Mouse (Mus musculus): Measurements from ENCODE around the gene Pomc. TPM values are rescaled to one million over a fixed set of nuclear protein-coding genes. Genes with fewer than 3 reads are reported as not detected.

Gene Pomc
- 3.2 and 4.5 TPM in 2 replicates for polyA plus RNA-seq (2015; fragmentation: Nextera tagmentation; extraction: Ambion mirVana)

DNA sequence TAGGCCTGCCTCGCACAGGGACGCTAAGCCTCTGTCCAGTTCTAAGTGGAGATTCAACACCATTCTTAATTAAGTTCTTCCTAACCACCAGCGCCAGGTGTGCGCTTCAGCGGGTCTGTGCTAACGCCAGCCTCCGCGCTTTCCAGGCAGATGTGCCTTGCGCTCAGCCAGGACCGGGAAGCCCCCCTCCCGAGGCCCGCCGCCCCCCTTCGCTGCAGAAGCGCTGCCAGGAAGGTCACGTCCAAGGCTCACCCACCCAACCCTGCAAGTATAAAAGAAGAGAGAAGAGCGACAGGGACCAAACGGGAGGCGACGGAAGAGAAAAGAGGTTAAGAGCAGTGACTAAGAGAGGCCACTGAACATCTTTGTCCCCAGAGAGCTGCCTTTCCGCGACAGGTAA is at the start of gene Pomc:
TSS of gene Pomc (plus strand) at position 301 of the 400 bp plus-strand sequence.
- Histone ChIP-seq H3K4me3 (no peak within 1 kb of the TSS), H3K4me1 (0 out of 2 replicates have a peak, but pooled peaks cover 3% of the 10 kb centered on the region), H3K4me2 (replicated peaks) (no peak within 1 kb of the TSS), H3K27me3 (peaks cover 26% of the 10 kb centered on the region), H3K27ac (no peak within 1 kb of the TSS), H3K9ac (no peak within 1 kb of the TSS), H3K36me3 (no peaks in the 10 kb centered on the region), H3K9me3 (no peaks in the 10 kb centered on the region)
- ATAC-seq (ENCODE audit: low FRiP score, low read depth): no peak
- 24% methylated on average over 22 of the region's 22 CpGs for WGBS

GRCm38 (mm10) chr12:3905436-3905835 is 49.3 kb upstream of the Pomc start:
- 91% methylated on average over 9 of the region's 9 CpGs for WGBS
- Histone ChIP-seq H3K4me2 (replicated peaks) (no peak overlapping the region), H3K4me3 (no peak overlapping the region), H3K9ac (no peak overlapping the region), H3K27me3 (no peaks in the 10 kb centered on the region), H3K36me3 (peaks cover 94% of the 10 kb centered on the region), H3K9me3 (no peaks in the 10 kb centered on the region), H3K4me1 (0 out of 2 replicates have a peak, but pooled peaks cover 3% of the 10 kb centered on the region), H3K27ac (no peak overlapping the region)
- ATAC-seq (ENCODE audit: low FRiP score, low read depth): no peak

- Histone ChIP-seq H3K4me1 (0 out of 2 replicates have a peak, but pooled peaks cover 3% of the 10 kb centered on the region), H3K36me3 (peaks cover 97% of the 10 kb centered on the region), H3K4me3 (no peak overlapping the region), H3K9me3 (no peaks in the 10 kb centered on the region), H3K27me3 (no peaks in the 10 kb centered on the region), H3K9ac (no peak overlapping the region), H3K27ac (no peak overlapping the region), H3K4me2 (replicated peaks) (no peak overlapping the region)
- ATAC-seq (ENCODE audit: low FRiP score, low read depth): no peak
These were observed 48.4 kb upstream of the Pomc start for GRCm38 (mm10) chr12:3906308-3906707.

- H3K4me3 ChIP-seq: no peak overlapping the region
- no peaks in the 10 kb centered on the region for H3K27me3 ChIP-seq
- 80% methylated on average over 4 of the region's 4 CpGs for WGBS
- H3K27ac ChIP-seq: no peak overlapping the region
- H3K9me3 ChIP-seq: no peaks in the 10 kb centered on the region
- no peak overlapping the region for H3K4me2 ChIP-seq (replicated peaks)
- H3K9ac ChIP-seq: no peak overlapping the region
- ATAC-seq (ENCODE audit: low FRiP score, low read depth): no peak
- peaks cover 96% of the 10 kb centered on the region for H3K36me3 ChIP-seq
- H3K4me1 ChIP-seq: 0 out of 2 replicates have a peak, but pooled peaks cover 3% of the 10 kb centered on the region
These were observed 47.7 kb upstream of the Pomc start for GRCm38 (mm10) chr12:3907008-3907407.

DNA sequence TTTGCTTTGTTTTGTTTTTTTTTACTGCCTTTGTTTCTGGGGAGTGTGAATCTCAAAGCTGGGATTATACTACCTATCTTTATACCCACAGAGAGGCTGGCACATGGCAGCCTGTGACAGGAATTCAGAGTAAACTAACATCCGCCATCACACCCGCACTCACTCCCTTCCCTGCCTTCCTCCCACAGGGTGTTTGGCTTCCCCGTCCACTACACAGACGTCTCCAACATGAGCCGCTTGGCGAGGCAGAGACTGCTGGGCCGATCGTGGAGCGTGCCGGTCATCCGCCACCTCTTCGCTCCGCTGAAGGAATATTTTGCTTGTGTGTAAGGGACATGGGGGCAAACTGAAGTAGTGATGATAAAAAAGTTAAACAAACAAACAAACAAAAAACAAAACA is 47.3 kb upstream of the Pomc start:
- Histone ChIP-seq H3K36me3 (peaks cover 96% of the 10 kb centered on the region), H3K27me3 (no peaks in the 10 kb centered on the region), H3K4me1 (0 out of 2 replicates have a peak, but pooled peaks cover 3% of the 10 kb centered on the region), H3K9ac (no peak overlapping the region), H3K27ac (no peak overlapping the region), H3K4me2 (replicated peaks) (no peak overlapping the region), H3K4me3 (no peak overlapping the region), H3K9me3 (no peaks in the 10 kb centered on the region)
- WGBS: 86% methylated on average over 13 of the region's 13 CpGs
- no peak for ATAC-seq (ENCODE audit: low FRiP score, low read depth)

DNA sequence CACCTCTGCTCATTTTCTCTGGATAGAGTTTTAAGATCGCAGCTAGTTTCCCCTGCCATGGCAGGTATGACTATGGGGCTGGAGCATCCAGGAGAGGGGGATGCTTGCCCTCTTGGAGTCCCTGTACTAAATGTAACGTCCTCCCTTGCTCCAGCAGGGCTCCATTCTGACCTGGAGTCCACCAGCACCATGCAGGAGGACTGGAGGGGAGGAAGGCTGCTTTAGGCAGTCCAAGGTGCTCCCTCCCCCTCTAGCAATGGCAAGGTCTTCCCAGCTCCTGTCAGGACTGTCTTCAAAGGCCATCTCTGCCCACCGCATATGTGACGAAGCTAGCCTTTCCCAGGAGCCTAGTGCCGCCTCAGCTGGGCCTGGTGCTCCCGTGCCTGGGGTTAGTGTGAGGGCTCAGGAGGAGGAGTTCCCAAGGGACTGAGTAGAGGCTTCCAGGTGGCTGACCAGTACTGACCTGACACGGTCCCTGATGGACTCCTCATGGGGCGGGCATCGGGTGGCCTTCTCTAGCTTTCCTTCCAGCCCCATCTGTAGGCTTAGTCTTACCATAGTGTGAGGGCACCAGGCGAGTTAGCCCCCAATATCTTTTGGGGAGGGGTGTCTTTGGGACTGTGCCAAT is 44.2 kb upstream of the Pomc start:
- peak; percentile 24; the same call in 1 of the 2 replicates for ATAC-seq (ENCODE audit: low FRiP score, low read depth)
- no peak overlapping the region for H3K4me3 ChIP-seq
- H3K4me1 ChIP-seq: 0 out of 2 replicates have a peak, but pooled peaks cover 3% of the 10 kb centered on the region
- H3K27me3 ChIP-seq: no peaks in the 10 kb centered on the region
- H3K9ac ChIP-seq: no peak overlapping the region
- no peaks in the 10 kb centered on the region for H3K9me3 ChIP-seq
- H3K36me3 ChIP-seq: peaks cover 85% of the 10 kb centered on the region
- H3K27ac ChIP-seq: no peak overlapping the region
- H3K4me2 ChIP-seq (replicated peaks): no peak overlapping the region
- WGBS: 62% methylated on average over 10 of the region's 10 CpGs

- WGBS: 90% methylated on average over 7 of the region's 7 CpGs
- H3K36me3 ChIP-seq: peaks cover 72% of the 10 kb centered on the region
- H3K4me1 ChIP-seq: 0 out of 2 replicates have a peak, but pooled peaks cover 3% of the 10 kb centered on the region
- ATAC-seq (ENCODE audit: low FRiP score, low read depth): no peak
- no peak overlapping the region for H3K9ac ChIP-seq
- no peaks in the 10 kb centered on the region for H3K9me3 ChIP-seq
- H3K4me3 ChIP-seq: no peak overlapping the region
- H3K27ac ChIP-seq: no peak overlapping the region
- no peak overlapping the region for H3K4me2 ChIP-seq (replicated peaks)
- no peaks in the 10 kb centered on the region for H3K27me3 ChIP-seq
These were observed 42.9 kb upstream of the Pomc start for GRCm38 (mm10) chr12:3911831-3912348.

- H3K4me1 ChIP-seq: peaks cover 13% of the 10 kb centered on the region; the same call in 1 of the 2 replicates
- H3K4me2 ChIP-seq (replicated peaks): no peak overlapping the region
- ATAC-seq (ENCODE audit: low FRiP score, low read depth): no peak
- no peak overlapping the region for H3K4me3 ChIP-seq
- no peak overlapping the region for H3K27ac ChIP-seq
- H3K9ac ChIP-seq: no peak overlapping the region
- H3K9me3 ChIP-seq: no peaks in the 10 kb centered on the region
- WGBS: 82% methylated on average over 3 of the region's 3 CpGs
- no peaks in the 10 kb centered on the region for H3K27me3 ChIP-seq
- peaks cover 33% of the 10 kb centered on the region for H3K36me3 ChIP-seq
These were observed 38.9 kb upstream of the Pomc start for GRCm38 (mm10) chr12:3915852-3916251.

DNA sequence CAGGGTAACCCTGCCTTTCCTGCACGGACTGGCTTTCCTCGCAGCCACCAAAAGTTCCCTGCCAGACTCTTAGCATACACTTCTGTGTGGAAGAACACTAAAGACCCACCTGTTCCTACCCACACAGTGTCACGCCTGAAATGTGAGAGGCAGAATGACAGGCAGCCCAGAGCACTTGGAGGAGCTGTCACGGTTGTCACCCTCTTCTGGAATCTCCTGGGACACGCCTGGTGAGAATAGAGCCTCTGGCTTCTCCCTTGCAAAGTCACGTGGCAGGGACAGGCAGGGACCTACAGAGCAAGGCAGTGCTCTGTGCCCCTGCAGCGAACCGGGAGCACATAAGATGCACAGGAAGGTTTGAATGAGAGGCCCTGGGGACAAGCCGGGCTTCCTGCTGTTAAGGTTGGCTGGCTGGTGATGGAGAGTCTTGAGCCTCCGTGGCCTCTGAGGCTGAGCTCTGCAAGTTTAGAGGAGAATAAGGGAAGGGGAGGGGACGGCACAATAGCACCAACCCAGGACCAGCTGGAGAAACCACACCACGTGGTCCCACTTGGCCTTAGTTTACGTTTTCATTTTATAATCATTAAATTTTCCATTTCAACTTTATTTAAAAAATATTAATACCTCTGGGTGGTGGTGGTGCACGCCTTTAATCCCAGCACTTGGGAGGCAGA is 36.9 kb upstream of the Pomc start:
- peak; percentile 49; the same call in 1 of the 2 replicates for ATAC-seq (ENCODE audit: low FRiP score, low read depth)
- no peak overlapping the region for H3K4me2 ChIP-seq (replicated peaks)
- WGBS: 26% methylated on average over 14 of the region's 14 CpGs

DNA sequence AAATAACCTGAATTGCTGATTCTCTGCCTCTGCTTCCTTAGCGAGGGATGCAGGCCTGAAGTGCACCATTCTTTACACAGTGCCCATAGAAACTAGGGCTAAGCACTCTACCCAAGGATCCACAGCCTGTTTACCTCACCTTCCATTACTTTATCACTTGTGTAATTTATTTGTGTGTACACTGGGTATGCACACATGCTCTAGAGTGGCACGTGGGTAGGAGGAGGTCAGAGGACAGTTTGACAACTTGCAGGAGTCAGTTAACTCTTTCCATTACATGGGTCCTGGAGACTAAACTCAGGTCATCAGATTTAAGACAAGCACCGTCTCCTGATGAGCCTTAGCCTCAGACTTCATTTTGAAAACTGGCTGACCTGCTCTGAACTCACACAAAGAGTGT is 36.2 kb upstream of the Pomc start:
- Histone ChIP-seq H3K4me2 (replicated peaks) (no peak overlapping the region), H3K9ac (no peak overlapping the region), H3K9me3 (no peaks in the 10 kb centered on the region), H3K4me3 (no peak overlapping the region), H3K27ac (no peak overlapping the region), H3K36me3 (peaks cover 16% of the 10 kb centered on the region), H3K4me1 (peaks cover 17% of the 10 kb centered on the region; the same call in 1 of the 2 replicates), H3K27me3 (no peaks in the 10 kb centered on the region)
- ATAC-seq (ENCODE audit: low FRiP score, low read depth): no peak
- 67% methylated on average over 3 of the region's 3 CpGs for WGBS

More for the DNA sequence above, 36.9 kb upstream of the Pomc start:
- Histone ChIP-seq H3K27me3 (no peaks in the 10 kb centered on the region), H3K4me1 (peaks cover 17% of the 10 kb centered on the region; the same call in 1 of the 2 replicates), H3K27ac (no peak overlapping the region), H3K9ac (no peak overlapping the region), H3K9me3 (no peaks in the 10 kb centered on the region), H3K4me3 (no peak overlapping the region), H3K36me3 (peaks cover 18% of the 10 kb centered on the region)

DNA sequence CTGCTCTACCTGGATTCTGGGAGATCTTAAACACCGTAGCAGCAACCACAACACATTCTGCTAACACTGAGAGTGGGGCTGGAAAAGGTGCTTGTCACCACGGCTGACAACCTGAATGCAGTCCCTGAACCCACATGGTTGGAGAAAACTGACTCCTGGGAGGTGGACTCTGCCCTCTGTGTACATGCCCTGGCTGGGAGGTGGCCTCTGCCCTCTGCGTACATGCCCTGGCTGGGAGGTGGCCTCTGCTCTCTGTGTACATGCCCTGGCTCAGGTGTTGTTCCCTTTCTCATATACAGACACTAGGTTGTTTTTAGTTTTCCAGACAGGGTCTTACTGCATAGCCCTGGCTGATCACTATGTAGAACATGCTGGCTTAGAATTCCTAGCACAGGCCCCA is 35.3 kb upstream of the Pomc start:
- Histone ChIP-seq H3K9ac (no peak overlapping the region), H3K9me3 (no peaks in the 10 kb centered on the region), H3K27me3 (no peaks in the 10 kb centered on the region), H3K4me2 (replicated peaks) (no peak overlapping the region), H3K4me3 (no peak overlapping the region), H3K36me3 (peaks cover 10% of the 10 kb centered on the region), H3K4me1 (peaks cover 17% of the 10 kb centered on the region; the same call in 1 of the 2 replicates), H3K27ac (no peak overlapping the region)
- 83% methylated on average over 3 of the region's 3 CpGs for WGBS
- ATAC-seq (ENCODE audit: low FRiP score, low read depth): no peak

- WGBS: 0% methylated on average over 1 of the region's 1 CpGs
- Histone ChIP-seq H3K36me3 (no peaks in the 10 kb centered on the region), H3K4me3 (no peak overlapping the region), H3K9ac (no peak overlapping the region), H3K4me1 (0 out of 2 replicates have a peak, but pooled peaks cover 4% of the 10 kb centered on the region), H3K27ac (no peak overlapping the region), H3K9me3 (no peaks in the 10 kb centered on the region), H3K27me3 (no peaks in the 10 kb centered on the region), H3K4me2 (replicated peaks) (no peak overlapping the region)
- ATAC-seq (ENCODE audit: low FRiP score, low read depth): no peak
These were observed 28.6 kb upstream of the Pomc start for GRCm38 (mm10) chr12:3926127-3926526.
